In the genomic region with DNA sequence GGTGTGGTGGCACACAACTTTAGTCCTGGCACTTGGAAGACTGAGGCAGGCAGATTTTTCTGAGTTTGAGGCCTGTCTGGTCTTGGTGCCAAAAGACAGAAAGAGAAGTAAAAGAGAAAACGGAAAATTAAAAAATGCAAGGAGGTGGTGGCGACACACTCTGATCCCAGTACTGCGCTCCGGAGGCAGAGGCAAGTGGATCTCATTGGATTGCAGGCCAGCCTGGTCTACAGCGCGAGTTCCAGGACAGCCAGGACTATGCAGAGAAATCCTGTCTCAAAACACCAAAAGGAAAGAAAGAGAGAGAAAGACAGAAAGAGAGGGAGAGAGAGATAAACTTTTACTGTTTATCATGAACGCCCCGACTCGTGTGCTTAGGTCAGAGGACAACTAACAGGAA, we compare ENCODE assay signal across 8 mouse cellular contexts. TPM values are rescaled to one million over a fixed set of nuclear protein-coding genes. Genes with fewer than 3 reads are reported as not detected.
DNase-seq lines count a peak whose midpoint lies in the region; ATAC-seq and TF ChIP-seq lines count a peak whose summit lies in the region.

No protein-coding gene starts in this region.

- TF ChIP-seq EP300 in ES-Bruce4 (IDR thresholded peaks at IDR 0.05; ENCODE audit: insufficient read depth, low read depth, low read length): no peak

- peak overlapping the region; percentile 80 for H3K9ac ChIP-seq in heart, embryonic 11.5 days (ENCODE audit: low read depth, low read length)
- peak overlapping the region; percentile 78 for H3K9ac ChIP-seq in ES-Bruce4 (ENCODE audit: low read depth, poor library complexity, severe bottlenecking)

- no peak for TF ChIP-seq CTCF in ES-Bruce4 (IDR thresholded peaks at IDR 0.05; ENCODE audit: low read depth, low read length)

- no peaks in the 10 kb centered on the region for H3K27me3 ChIP-seq in heart, embryonic 11.5 days (ENCODE audit: control insufficient read depth, insufficient read depth, low read length)
- no peaks in the 10 kb centered on the region for H3K27me3 ChIP-seq in ES-Bruce4 (ENCODE audit: control insufficient read depth, insufficient read depth, low read length, poor library complexity, severe bottlenecking)

- no peak for TF ChIP-seq POLR2A in ES-Bruce4 (IDR thresholded peaks at IDR 0.05; ENCODE audit: insufficient read depth, low read length)

- H3K4me3 ChIP-seq in heart, embryonic 11.5 days (ENCODE audit: low read depth, low read length): peak overlapping the region; percentile 80
- peak overlapping the region; percentile 74 for H3K4me3 ChIP-seq in ES-Bruce4 (ENCODE audit: low read depth, low read length)

- H3K36me3 ChIP-seq in heart, embryonic 11.5 days (ENCODE audit: control insufficient read depth, insufficient read depth, low read length): peaks cover 5% of the 10 kb centered on the region; the same call in 1 of the 2 replicates
- H3K36me3 ChIP-seq in ES-Bruce4 (ENCODE audit: control insufficient read depth, insufficient read depth, low read length, poor library complexity, severe bottlenecking): peaks cover 27% of the 10 kb centered on the region

- peaks cover 6% of the 10 kb centered on the region for H3K4me1 ChIP-seq in heart, embryonic 11.5 days (ENCODE audit: control insufficient read depth, insufficient read depth, low read length)
- no peaks in the 10 kb centered on the region for H3K4me1 ChIP-seq in ES-Bruce4 (ENCODE audit: control insufficient read depth, insufficient read depth, low read length)

- 47% methylated on average over 9 of the region's 9 CpGs for WGBS in heart, embryonic 11.5 days (ENCODE audit: insufficient replicate concordance)

- no peak; the same call in 1 of the 2 replicates for ATAC-seq in heart, embryonic 11.5 days (replicated peaks; ENCODE audit: insufficient number of reproducible peaks, low FRiP score, low TSS enrichment)
- 0 out of 2 replicates have a peak, but pooled peaks have one; percentile 19 for ATAC-seq in granulocyte monocyte progenitor cell, adult 5-6 weeks (replicated peaks; ENCODE audit: poor library complexity, severe bottlenecking)

- H3K27ac ChIP-seq in heart, embryonic 11.5 days (ENCODE audit: low read depth, low read length): peak overlapping the region; percentile 76
- peak overlapping the region; percentile 86 for H3K27ac ChIP-seq in ES-Bruce4 (ENCODE audit: insufficient read depth, low read length)

- DNase-seq in heart, adult 8-10 months (ENCODE audit: low spot score): no peak
- DNase-seq in lung, postnatal 10 days: peak; percentile 21
- DNase-seq in urinary bladder, postnatal 14 days (ENCODE audit: low spot score): no peak
- DNase-seq in adrenal gland, adult 18-20 months (ENCODE audit: low spot score in 2 of 2): no peak
- DNase-seq in thymus, postnatal 14 days: no peak

- H3K4me2 ChIP-seq in heart, embryonic 11.5 days: peak overlapping the region; percentile 91

- H3K9me3 ChIP-seq in heart, embryonic 11.5 days (replicated peaks; ENCODE audit: control insufficient read depth, low read length): no peaks in the 10 kb centered on the region
- H3K9me3 ChIP-seq in ES-Bruce4 (replicated peaks; ENCODE audit: control insufficient read depth, insufficient read depth, low read length, poor library complexity, severe bottlenecking): no peaks in the 10 kb centered on the region

RNA-seq across cellular contexts. Expression of gene Ubxn1, which starts 0.5 kb away (rescaled TPM):
- polyA plus RNA-seq in heart, embryonic 11.5 days (2014; fragmentation: Nextera tagmentation; extraction: Ambion mirVana): 141 and 143 TPM in 2 replicates
- total RNA-seq in heart, adult 8-10 months (2022): 100 to 1,000 TPM; 122 to 127 (median 125) TPM
- 189 and 201 TPM in 2 replicates for polyA plus RNA-seq in ES-Bruce4 (2011; ENCODE audit: insufficient read depth, insufficient read length, low read depth, missing spikeins)
- total RNA-seq in granulocyte monocyte progenitor cell, adult 5-6 weeks (2014; fragmentation: Nextera tagmentation): 115 and 150 TPM in 2 replicates
- 135 and 136 TPM in 2 replicates for total RNA-seq in granulocyte monocyte progenitor cell, adult 5-6 weeks (2017)
- total RNA-seq in adrenal gland, adult 18-20 months (2021): 100 to 1,000 TPM; 178 to 202 TPM

RNA-seq across cellular contexts. Expression of gene Uqcc3, which starts 9.9 kb away (rescaled TPM):
- polyA plus RNA-seq in heart, embryonic 11.5 days (2014; fragmentation: Nextera tagmentation; extraction: Ambion mirVana): 53.5 and 59.0 TPM in 2 replicates
- 10 to 100 TPM; 47.8 to 65.1 (median 52.0) TPM for total RNA-seq in heart, adult 8-10 months (2022)
- 14.4 and 14.9 TPM in 2 replicates for polyA plus RNA-seq in ES-Bruce4 (2011; ENCODE audit: insufficient read depth, insufficient read length, low read depth, missing spikeins)
- 57.3 and 67.4 TPM in 2 replicates for total RNA-seq in granulocyte monocyte progenitor cell, adult 5-6 weeks (2014; fragmentation: Nextera tagmentation)
- 66.9 and 100 TPM in 2 replicates for total RNA-seq in granulocyte monocyte progenitor cell, adult 5-6 weeks (2017)
- total RNA-seq in adrenal gland, adult 18-20 months (2021): 10 to 100 TPM; 55.2 to 65.6 TPM

RNA-seq across cellular contexts. Expression of gene Lbhd1, which starts 12.7 kb away (rescaled TPM):
- 60.1 and 72.4 TPM in 2 replicates for polyA plus RNA-seq in heart, embryonic 11.5 days (2014; fragmentation: Nextera tagmentation; extraction: Ambion mirVana)
- 1 to 10 TPM; 1.8 to 6.1 (median 4.4) TPM for total RNA-seq in heart, adult 8-10 months (2022)
- polyA plus RNA-seq in ES-Bruce4 (2011; ENCODE audit: insufficient read depth, insufficient read length, low read depth, missing spikeins): 10.1 and 13.4 TPM in 2 replicates
- 49.4 and 65.5 TPM in 2 replicates for total RNA-seq in granulocyte monocyte progenitor cell, adult 5-6 weeks (2014; fragmentation: Nextera tagmentation)
- total RNA-seq in granulocyte monocyte progenitor cell, adult 5-6 weeks (2017): 10.1 and 37.8 TPM in 2 replicates
- 1 to 10 TPM; 6.4 to 7.1 TPM for total RNA-seq in adrenal gland, adult 18-20 months (2021)

RNA-seq across cellular contexts. Expression of gene Gm49403, which starts 12.9 kb away (rescaled TPM):
- not detected in 2 replicates for polyA plus RNA-seq in heart, embryonic 11.5 days (2014; fragmentation: Nextera tagmentation; extraction: Ambion mirVana)
- total RNA-seq in heart, adult 8-10 months (2022): not detected
- not detected in 2 replicates for polyA plus RNA-seq in ES-Bruce4 (2011; ENCODE audit: insufficient read depth, insufficient read length, low read depth, missing spikeins)
- total RNA-seq in granulocyte monocyte progenitor cell, adult 5-6 weeks (2014; fragmentation: Nextera tagmentation): not detected in 2 replicates
- total RNA-seq in granulocyte monocyte progenitor cell, adult 5-6 weeks (2017): not detected in 2 replicates
- not detected for total RNA-seq in adrenal gland, adult 18-20 months (2021)

RNA-seq across cellular contexts. Expression of gene 1810009A15Rik, which starts 17.8 kb away (rescaled TPM):
- 77.5 and 86.8 TPM in 2 replicates for polyA plus RNA-seq in heart, embryonic 11.5 days (2014; fragmentation: Nextera tagmentation; extraction: Ambion mirVana)
- 10 to 100 TPM; 11.8 to 29.9 (median 21.1) TPM for total RNA-seq in heart, adult 8-10 months (2022)
- polyA plus RNA-seq in ES-Bruce4 (2011; ENCODE audit: insufficient read depth, insufficient read length, low read depth, missing spikeins): 162 and 172 TPM in 2 replicates
- total RNA-seq in granulocyte monocyte progenitor cell, adult 5-6 weeks (2014; fragmentation: Nextera tagmentation): 70.2 and 82.4 TPM in 2 replicates
- 92.1 and 109 TPM in 2 replicates for total RNA-seq in granulocyte monocyte progenitor cell, adult 5-6 weeks (2017)
- 10 to 100 TPM; 44.6 to 47.1 TPM for total RNA-seq in adrenal gland, adult 18-20 months (2021)
